11 mouse cellular contexts compared by ENCODE assay signal in genomic region chr2:62458070-62458469, GRCm38 (mm10). TPM values are rescaled to one million over a fixed set of nuclear protein-coding genes. Genes with fewer than 3 reads are reported as not detected.
A peak's percentile ranks its signal among the peaks of the same experiment; 100 is the strongest.
DNase-seq lines count a peak whose midpoint lies in the region; ATAC-seq and TF ChIP-seq lines count a peak whose summit lies in the region.
"Had no signal": no experiment of that assay in that cellular context is flagged by ENCODE, and none has a peak within 500 bp of the region (broad histone marks: within the 10 kb centered on the region; RNA-seq: fewer than 3 reads in every experiment).

No protein-coding gene starts in this region.

- TF ChIP-seq CTCF in heart, postnatal 0 days (IDR thresholded peaks at IDR 0.05; ENCODE audit: low read depth) = peak; percentile 61
- no peak for TF ChIP-seq CTCF in thymus, adult 2 months (IDR thresholded peaks at IDR 0.05; ENCODE audit: borderline replicate concordance, control insufficient read depth, extremely low read depth, insufficient read depth, low read length, poor library complexity)

- no peaks in the 10 kb centered on the region for H3K27me3 ChIP-seq in heart, postnatal 0 days (ENCODE audit: control insufficient read depth, insufficient read depth, low read length)
- H3K27me3 ChIP-seq in heart, embryonic 10.5 days (ENCODE audit: insufficient read depth, poor library complexity, severe bottlenecking) = no peaks in the 10 kb centered on the region
- no peaks in the 10 kb centered on the region for H3K27me3 ChIP-seq in midbrain, embryonic 11.5 days (ENCODE audit: control insufficient read depth, insufficient read depth, low read length)
- no peaks in the 10 kb centered on the region for H3K27me3 ChIP-seq in midbrain, embryonic 13.5 days
- no peaks in the 10 kb centered on the region for H3K27me3 ChIP-seq in splenic B cell, adult 2 months (ENCODE audit: control insufficient read depth, insufficient read depth, low read length, poor library complexity, severe bottlenecking)
- no peaks in the 10 kb centered on the region for H3K27me3 ChIP-seq in thymus, adult 2 months (ENCODE audit: control insufficient read depth, insufficient read depth, low read length)
- H3K27me3 ChIP-seq: neural tube, embryonic 13.5 days had no signal

- H3K36me3 ChIP-seq in heart, postnatal 0 days (replicated peaks; ENCODE audit: control insufficient read depth, insufficient read depth, low read length) = no peaks in the 10 kb centered on the region
- H3K36me3 ChIP-seq in heart, embryonic 10.5 days = no peaks in the 10 kb centered on the region
- no peaks in the 10 kb centered on the region for H3K36me3 ChIP-seq in midbrain, embryonic 11.5 days (ENCODE audit: control insufficient read depth, insufficient read depth, low read length)
- H3K36me3 ChIP-seq in midbrain, embryonic 13.5 days = no peaks in the 10 kb centered on the region
- H3K36me3 ChIP-seq in splenic B cell, adult 2 months (ENCODE audit: control insufficient read depth, insufficient read depth, low read length, poor library complexity, severe bottlenecking) = no peaks in the 10 kb centered on the region
- no peaks in the 10 kb centered on the region for H3K36me3 ChIP-seq in thymus, adult 2 months (ENCODE audit: control insufficient read depth, insufficient read depth, low read length)
- H3K36me3 ChIP-seq: hindbrain, embryonic 15.5 days; limb, embryonic 12.5 days; neural tube, embryonic 13.5 days had no signal

- H3K27ac ChIP-seq in heart, postnatal 0 days (ENCODE audit: low read depth) = no peak overlapping the region
- H3K27ac ChIP-seq in heart, embryonic 10.5 days = no peak overlapping the region
- H3K27ac ChIP-seq in midbrain, embryonic 11.5 days (ENCODE audit: low read depth, low read length) = no peak overlapping the region
- no peak overlapping the region for H3K27ac ChIP-seq in midbrain, embryonic 13.5 days
- no peak overlapping the region for H3K27ac ChIP-seq in thymus, adult 2 months (ENCODE audit: control insufficient read depth, insufficient read depth, low read length)
- H3K27ac ChIP-seq: hindbrain, embryonic 15.5 days; limb, embryonic 12.5 days; neural tube, embryonic 13.5 days had no signal

- peak; percentile 52 for DNase-seq in heart, postnatal 0 days (ENCODE audit: low spot score)
- DNase-seq in heart, embryonic 10.5 days (ENCODE audit: low spot score) = no peak
- no peak for DNase-seq in midbrain, embryonic 11.5 days (ENCODE audit: low spot score, missing footprints)
- DNase-seq in c-Kit-positive CD71-positive TER-119-negative erythroid progenitor cells, embryonic 14.5 days (ENCODE audit: low read depth) = peak; percentile 30
- peak; percentile 66 for DNase-seq in splenic B cell, adult 2 months (ENCODE audit: low read depth, low spot score)
- no peak for DNase-seq in thymus, adult 2 months
- DNase-seq in frontal cortex, postnatal 25 days (ENCODE audit: low spot score in 2 of 2) = no peak

- ATAC-seq in heart, postnatal 0 days (ENCODE audit: insufficient read depth, low read depth) = no peak
- peak; percentile 12; the same call in 1 of the 2 replicates for ATAC-seq in midbrain, embryonic 11.5 days (ENCODE audit: low FRiP score)
- no peak for ATAC-seq in midbrain, embryonic 13.5 days

- H3K9me3 ChIP-seq in heart, postnatal 0 days (replicated peaks; ENCODE audit: control insufficient read depth, low read length) = 0 out of 2 replicates have a peak, but pooled peaks cover 5% of the 10 kb centered on the region
- H3K9me3 ChIP-seq in heart, embryonic 10.5 days = no peaks in the 10 kb centered on the region
- H3K9me3 ChIP-seq in midbrain, embryonic 11.5 days (ENCODE audit: control insufficient read depth, low read length) = no peaks in the 10 kb centered on the region
- H3K9me3 ChIP-seq in midbrain, embryonic 13.5 days = no peaks in the 10 kb centered on the region
- H3K9me3 ChIP-seq: hindbrain, embryonic 15.5 days; limb, embryonic 12.5 days; neural tube, embryonic 13.5 days had no signal

- H3K9ac ChIP-seq in heart, postnatal 0 days (replicated peaks; ENCODE audit: low read depth, low read length) = no peak overlapping the region
- H3K9ac ChIP-seq in midbrain, embryonic 11.5 days (ENCODE audit: low read length) = no peak overlapping the region
- H3K9ac ChIP-seq in midbrain, embryonic 13.5 days (replicated peaks) = no peak overlapping the region
- H3K9ac ChIP-seq: hindbrain, embryonic 15.5 days; limb, embryonic 12.5 days; neural tube, embryonic 13.5 days had no signal

- WGBS in heart, postnatal 0 days = 36% methylated on average over 9 of the region's 9 CpGs
- 48% methylated on average over 9 of the region's 9 CpGs for WGBS in heart, embryonic 10.5 days
- 43% methylated on average over 9 of the region's 9 CpGs for WGBS in midbrain, embryonic 11.5 days
- WGBS in midbrain, embryonic 13.5 days = 41% methylated on average over 9 of the region's 9 CpGs
- WGBS in thymus, adult 2 months = 33% methylated on average over 9 of the region's 9 CpGs

- no peak overlapping the region for H3K4me2 ChIP-seq in heart, postnatal 0 days (ENCODE audit: low read depth, low read length)
- no peak overlapping the region for H3K4me2 ChIP-seq in midbrain, embryonic 11.5 days
- no peak overlapping the region for H3K4me2 ChIP-seq in midbrain, embryonic 13.5 days (replicated peaks)
- H3K4me2 ChIP-seq: hindbrain, embryonic 15.5 days; limb, embryonic 12.5 days; neural tube, embryonic 13.5 days had no signal

- TF ChIP-seq EP300 in heart, postnatal 0 days (IDR thresholded peaks at IDR 0.05; ENCODE audit: low read depth) = no peak

- TF ChIP-seq POLR2A in thymus, adult 2 months (IDR thresholded peaks at IDR 0.05; ENCODE audit: control insufficient read depth, extremely low read depth, insufficient read depth, low read length, poor library complexity) = no peak

- no peak overlapping the region for H3K4me3 ChIP-seq in heart, postnatal 0 days (ENCODE audit: low read depth, low read length)
- H3K4me3 ChIP-seq in heart, embryonic 10.5 days = no peak overlapping the region
- no peak overlapping the region for H3K4me3 ChIP-seq in midbrain, embryonic 11.5 days (ENCODE audit: low read depth, low read length)
- no peak overlapping the region for H3K4me3 ChIP-seq in midbrain, embryonic 13.5 days (replicated peaks)
- no peak overlapping the region for H3K4me3 ChIP-seq in thymus, adult 2 months (ENCODE audit: control insufficient read depth, insufficient read depth, low read length)
- H3K4me3 ChIP-seq: hindbrain, embryonic 15.5 days; limb, embryonic 12.5 days; neural tube, embryonic 13.5 days had no signal

- no peaks in the 10 kb centered on the region for H3K4me1 ChIP-seq in heart, postnatal 0 days (ENCODE audit: control insufficient read depth, insufficient read depth)
- no peaks in the 10 kb centered on the region for H3K4me1 ChIP-seq in heart, embryonic 10.5 days
- H3K4me1 ChIP-seq in midbrain, embryonic 11.5 days (ENCODE audit: control insufficient read depth, insufficient read depth, low read length) = no peaks in the 10 kb centered on the region
- no peaks in the 10 kb centered on the region for H3K4me1 ChIP-seq in midbrain, embryonic 13.5 days (replicated peaks)
- no peaks in the 10 kb centered on the region for H3K4me1 ChIP-seq in thymus, adult 2 months (replicated peaks; ENCODE audit: control insufficient read depth, insufficient read depth, low read length)
- H3K4me1 ChIP-seq: hindbrain, embryonic 15.5 days; neural tube, embryonic 13.5 days had no signal

RNA-seq across cellular contexts. Expression of gene Gcg, which starts 25.4 kb away (rescaled TPM):
- total RNA-seq in heart, postnatal 0 days (2014; rRNA removed; ENCODE audit: low replicate concordance) = not detected in 2 replicates
- not detected in 2 replicates for polyA plus RNA-seq in heart, postnatal 0 days (2015; fragmentation: Nextera tagmentation; extraction: Ambion mirVana)
- 5.9 TPM in 1 of 2 replicates, not detected in the other for polyA plus RNA-seq in heart, embryonic 10.5 days (2016; fragmentation: Nextera tagmentation; extraction: Ambion mirVana)
- not detected in 2 replicates for polyA plus RNA-seq in midbrain, embryonic 11.5 days (2014; fragmentation: Nextera tagmentation; extraction: Ambion mirVana)
- polyA plus RNA-seq in midbrain, embryonic 13.5 days (2015; fragmentation: Nextera tagmentation; extraction: Ambion mirVana) = 0.73 and 1.1 TPM in 2 replicates
- polyA plus RNA-seq in thymus, adult 2 months (2012; rRNA removed) = 0.44 and 1.1 TPM in 2 replicates
- polyA plus RNA-seq: neural tube, embryonic 13.5 days had no signal

RNA-seq across cellular contexts. Expression of gene Dpp4, which starts 46.0 kb away (rescaled TPM):
- total RNA-seq in heart, postnatal 0 days (2014; rRNA removed; ENCODE audit: low replicate concordance) = 5.2 and 12.3 TPM in 2 replicates
- polyA plus RNA-seq in heart, postnatal 0 days (2015; fragmentation: Nextera tagmentation; extraction: Ambion mirVana) = 9.7 and 10.4 TPM in 2 replicates
- polyA plus RNA-seq in heart, embryonic 10.5 days (2016; fragmentation: Nextera tagmentation; extraction: Ambion mirVana) = 8.7 and 11.8 TPM in 2 replicates
- polyA plus RNA-seq in midbrain, embryonic 11.5 days (2014; fragmentation: Nextera tagmentation; extraction: Ambion mirVana) = 0.80 and 1.2 TPM in 2 replicates
- polyA plus RNA-seq in midbrain, embryonic 13.5 days (2015; fragmentation: Nextera tagmentation; extraction: Ambion mirVana) = 1.4 and 1.6 TPM in 2 replicates
- polyA plus RNA-seq in thymus, adult 2 months (2012; rRNA removed) = 20.0 and 23.5 TPM in 2 replicates

Comparison
In these comparisons a context has a peak if more than half of its experiments do, and no peak if none do; other contexts are left out.
1. DNase-seq: peak in heart, postnatal 0 days (single experiment), c-Kit-positive CD71-positive TER-119-negative erythroid progenitor cells, embryonic 14.5 days (single experiment) and splenic B cell, adult 2 months (single experiment); none in heart, embryonic 10.5 days (single experiment), midbrain, embryonic 11.5 days (single experiment), thymus, adult 2 months (single experiment) and frontal cortex, postnatal 25 days (0 of 2).